Mouse (Mus musculus) heart, adult 9 months (tissue): Measurements from ENCODE around the gene L2hgdh.

Experiments
- DNase-seq, 2 experiments: peaks; one replicate each; pipeline ENCODE4 v3.0.0; 2022; ENCODE audit warnings: low spot score in 2 of 2

Gene L2hgdh

DNA sequence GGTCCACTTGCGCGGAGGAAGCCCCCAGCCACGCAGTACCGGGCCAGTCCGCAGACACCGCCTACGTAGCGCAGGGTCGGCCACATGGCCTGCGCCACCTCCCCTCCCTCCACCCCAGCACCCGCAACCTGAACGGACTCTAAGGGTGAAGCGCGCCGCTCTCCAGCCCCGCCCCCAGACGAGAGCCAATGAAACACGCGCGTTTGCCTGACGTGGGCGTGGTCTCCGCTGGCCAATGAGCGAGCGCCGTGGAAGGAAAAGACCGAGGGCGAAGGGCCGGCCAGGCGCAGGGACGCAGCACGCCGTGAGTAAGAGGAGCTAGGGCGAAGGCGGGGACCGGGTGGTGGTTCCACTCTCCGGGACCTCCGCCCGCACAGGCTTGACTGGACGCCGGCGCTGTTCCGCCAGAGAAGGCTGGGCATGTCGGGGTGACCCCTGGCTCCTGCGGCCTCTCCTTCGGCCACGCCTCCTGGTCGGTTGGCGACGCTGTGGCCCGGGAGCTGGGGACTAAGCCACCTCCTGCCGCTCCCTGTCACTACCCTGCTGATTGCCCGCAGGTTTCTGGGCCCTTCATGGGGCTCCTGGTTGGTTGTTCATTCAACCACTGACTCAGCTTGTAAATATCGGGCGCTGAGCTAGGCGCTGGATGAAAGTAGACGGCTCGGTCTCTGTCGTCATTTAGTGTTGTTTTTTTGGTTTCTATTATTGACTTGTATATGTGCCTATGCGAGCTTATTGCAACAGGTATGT, at the start of gene L2hgdh, which contains the start of gene Atp5s:
TSS of gene L2hgdh (minus strand) at position 163 of the 750 bp plus-strand sequence.
TSS of gene Atp5s (plus strand) at position 240 of the 750 bp plus-strand sequence.
- peak; percentile 97 for DNase-seq

- no peak for DNase-seq
Observed at GRCm38 (mm10) chr12:69768841-69769240, 44.2 kb upstream of the L2hgdh start.

GRCm38 (mm10) chr12:69767476-69768258, 43.0 kb upstream of the L2hgdh start:
- DNase-seq = no peak

- DNase-seq = no peak
Observed at GRCm38 (mm10) chr12:69766185-69766904, 41.7 kb upstream of the L2hgdh start.

- DNase-seq = no peak
Observed at GRCm38 (mm10) chr12:69765543-69765942, 40.9 kb upstream of the L2hgdh start.

GRCm38 (mm10) chr12:69761603-69762002, 36.9 kb upstream of the L2hgdh start:
- DNase-seq = peak; percentile 67 to 88

DNA sequence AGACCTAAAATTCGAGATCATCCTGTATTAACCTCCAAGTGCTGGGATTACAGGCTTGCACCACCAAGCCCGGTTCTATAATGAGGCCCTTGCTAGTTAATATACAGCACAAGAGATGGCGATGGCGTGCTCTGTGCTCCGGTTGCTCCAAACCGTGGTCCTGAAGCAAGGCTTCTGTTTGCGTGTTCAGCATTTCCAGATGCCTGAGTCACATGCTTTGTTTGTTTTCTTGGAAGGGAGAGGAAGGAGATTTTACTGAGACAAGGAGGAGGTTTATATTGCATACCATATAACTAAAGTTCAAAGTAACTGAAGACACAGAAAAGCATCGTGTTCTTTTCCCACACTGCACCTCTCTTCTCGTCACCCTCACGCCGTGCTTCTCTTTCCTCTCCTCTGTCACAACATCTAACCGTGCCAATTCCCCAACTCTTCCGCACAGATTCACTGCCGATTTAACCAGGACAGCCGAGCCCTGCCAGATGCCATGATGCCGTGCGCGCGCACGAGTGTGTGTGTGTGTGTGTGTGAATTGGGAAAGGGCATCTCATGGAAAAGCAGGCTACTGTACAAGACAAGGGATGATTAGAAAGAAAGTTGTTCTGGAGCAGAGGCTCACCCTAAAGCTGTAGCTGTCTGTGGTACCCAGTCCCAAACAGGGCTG, 36.2 kb upstream of the L2hgdh start:
- DNase-seq = no peak

DNA sequence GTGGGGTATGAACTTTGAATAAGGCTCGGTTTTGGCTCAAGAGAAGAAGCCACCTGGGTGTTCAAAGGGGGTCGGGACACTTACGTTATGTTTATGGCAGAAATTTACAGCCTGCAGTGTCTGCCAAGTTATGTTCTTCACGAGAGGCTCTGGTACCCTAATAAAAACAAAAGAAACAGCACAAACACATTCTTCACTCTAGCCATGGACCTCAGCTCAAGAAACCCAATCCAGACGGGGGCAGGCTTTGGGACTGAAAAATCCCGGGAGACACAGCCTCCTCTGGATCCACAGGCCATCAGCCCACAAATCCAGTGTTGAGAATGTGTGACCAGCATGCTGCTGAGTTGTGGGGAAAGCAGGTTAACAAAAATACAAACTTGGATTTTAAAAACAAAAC, 35.3 kb upstream of the L2hgdh start:
- DNase-seq = no peak

GRCm38 (mm10) chr12:69759267-69759885, 34.7 kb upstream of the L2hgdh start:
- DNase-seq = no peak

- peak; percentile 36 to 44 for DNase-seq
Observed at GRCm38 (mm10) chr12:69758221-69759185, 33.8 kb upstream of the L2hgdh start.

- DNase-seq = peak; percentile 84 to 86
Observed at GRCm38 (mm10) chr12:69757418-69758141, 32.9 kb upstream of the L2hgdh start.

DNA sequence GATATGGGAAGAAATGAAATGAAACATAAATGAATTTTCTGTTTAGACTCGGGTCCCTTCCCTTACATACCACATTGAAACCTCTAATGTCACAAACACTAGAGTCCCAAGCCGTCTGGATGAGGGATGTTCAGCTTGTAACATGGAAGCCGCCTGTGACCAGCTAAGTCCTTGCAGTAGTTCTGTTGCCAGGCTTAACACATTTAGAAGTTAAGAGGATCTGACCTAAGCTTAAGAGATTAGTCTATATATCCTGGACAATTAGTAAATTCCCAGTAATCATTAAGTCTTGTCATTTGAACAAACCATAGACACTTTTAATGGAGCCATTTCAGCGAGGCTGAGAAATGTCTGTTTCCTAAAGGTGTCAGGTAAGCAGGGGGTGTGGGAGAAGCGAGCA, 31.3 kb upstream of the L2hgdh start:
- no peak for DNase-seq

GRCm38 (mm10) chr12:69753936-69754335, 29.3 kb upstream of the L2hgdh start:
- DNase-seq = no peak

- peak; percentile 33 to 67 for DNase-seq
Observed at GRCm38 (mm10) chr12:69751864-69752341, 27.2 kb upstream of the L2hgdh start.

DNA sequence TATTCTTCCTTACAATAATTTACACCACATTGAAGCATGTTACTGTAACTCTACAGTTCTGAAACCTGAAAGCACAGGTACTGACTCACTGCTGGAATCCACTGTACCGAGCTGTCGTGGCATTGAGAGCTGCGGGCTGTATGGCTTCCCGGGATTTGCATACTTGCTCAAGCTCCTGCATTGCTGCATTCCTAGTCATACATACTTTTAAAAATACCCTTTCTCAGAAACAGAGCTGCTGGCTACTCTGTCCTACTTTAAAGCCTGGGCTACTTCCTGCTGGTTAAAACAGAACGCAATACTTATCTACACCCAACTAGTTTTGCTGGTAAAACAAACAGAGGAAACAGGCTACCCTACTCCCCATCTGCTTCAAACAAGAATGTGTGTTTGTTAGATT, 19.5 kb upstream of the L2hgdh start:
- DNase-seq = no peak

DNA sequence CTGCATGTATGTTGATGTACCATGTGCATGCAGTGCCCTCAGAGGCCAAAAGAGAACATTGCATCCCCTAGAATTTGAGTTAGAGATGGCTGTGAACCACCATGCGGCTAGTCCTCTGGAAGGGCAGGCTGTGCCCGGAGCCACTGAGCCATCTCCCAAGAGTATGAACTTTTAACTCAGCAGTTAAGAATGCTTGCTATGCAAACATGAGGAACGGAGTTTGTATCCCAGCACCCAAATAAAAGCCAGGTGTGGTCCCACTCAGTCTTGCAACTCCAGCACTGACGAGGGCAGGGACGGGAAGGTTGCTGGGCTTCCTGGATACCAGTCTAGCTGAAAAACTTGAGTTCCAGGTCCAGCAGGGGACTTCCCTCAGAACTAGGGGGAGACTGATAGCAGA, 17.3 kb upstream of the L2hgdh start:
- no peak for DNase-seq

GRCm38 (mm10) chr12:69733923-69734322, 9.2 kb upstream of the L2hgdh start:
- no peak for DNase-seq

DNA sequence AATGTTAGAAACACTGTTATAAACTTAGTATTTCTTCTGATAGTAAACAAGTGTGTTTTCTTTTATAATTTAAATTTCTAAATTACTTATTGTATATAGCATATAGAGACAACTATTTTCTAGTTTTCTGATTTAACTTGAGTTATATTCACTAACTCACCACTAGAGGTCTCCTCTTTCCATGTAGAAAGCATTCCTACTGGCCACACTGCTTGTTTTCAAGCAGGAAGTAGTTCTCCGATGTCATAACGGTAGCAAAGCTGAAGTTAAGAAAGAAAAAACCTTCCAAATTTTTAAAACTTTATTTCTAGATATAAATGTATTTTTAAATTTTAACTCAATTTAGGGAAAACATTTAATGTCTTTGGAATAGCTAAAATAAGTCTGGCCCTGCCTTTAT, 8.8 kb upstream of the L2hgdh start:
- DNase-seq = no peak

- no peak for DNase-seq
Observed at GRCm38 (mm10) chr12:69732221-69732620, 7.5 kb upstream of the L2hgdh start.
